Mouse (Mus musculus) adrenal gland, adult 2 months (tissue): ENCODE data around the gene Oprd1. TPM values are rescaled to one million over a fixed set of nuclear protein-coding genes. Genes with fewer than 3 reads are reported as not detected.

Experiments
- DNase-seq: peaks from one replicate; pipeline ENCODE4 v3.0.0; 2021
- polyA plus RNA-seq: library from polyadenylated mRNA; depleted of rRNA; stranded (reverse); fragments of >200 nt; gene quantifications from 2 replicates; pipeline ENCODE4 v1.2.3, GENCODE M21; 2012
- total RNA-seq, 2 experiments: library from RNA; stranded (reverse); gene quantifications; 2 replicates each; pipeline ENCODE4 v1.2.3; 2021

The Oprd1 gene
- total and polyA plus RNA-seq, 3 experiments = 0.63 to 1.3 (median 0.90) TPM

DNA sequence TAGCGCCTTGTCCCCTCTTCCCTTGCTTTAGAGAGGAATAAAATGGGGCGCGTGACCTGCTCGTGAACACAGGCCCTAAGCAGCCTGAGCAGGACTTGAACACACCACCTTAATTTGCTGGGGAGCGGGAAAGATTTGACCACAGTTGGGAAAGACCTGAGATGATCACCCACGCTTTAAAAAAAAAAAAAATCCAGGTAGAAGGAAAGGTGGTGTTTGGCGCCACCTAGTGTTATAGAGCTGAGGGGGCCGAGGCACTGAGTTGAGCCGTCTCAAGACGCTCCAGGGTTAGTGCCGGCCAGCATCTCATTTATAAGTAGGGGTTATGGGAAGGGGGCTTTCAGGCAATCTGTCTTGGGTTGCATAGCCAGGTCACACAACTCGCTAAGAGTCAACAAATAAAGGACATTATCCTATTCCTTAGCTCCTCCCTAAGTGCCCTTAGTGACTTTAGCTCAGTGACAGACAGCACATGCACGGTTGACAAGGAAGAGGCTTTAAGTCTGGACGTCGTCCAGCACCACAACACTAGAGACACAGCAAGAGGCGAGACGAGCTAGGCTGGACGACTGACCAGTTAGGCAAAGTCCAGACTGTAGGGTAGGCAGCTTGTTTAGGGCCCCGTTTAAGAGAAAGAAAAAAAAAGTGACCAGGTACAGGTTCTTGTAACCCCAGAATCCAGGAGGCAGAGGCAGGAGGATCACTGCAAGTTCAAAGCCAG is 64.6 kb downstream of the Oprd1 start:
- DNase-seq = peak; percentile 68

DNA sequence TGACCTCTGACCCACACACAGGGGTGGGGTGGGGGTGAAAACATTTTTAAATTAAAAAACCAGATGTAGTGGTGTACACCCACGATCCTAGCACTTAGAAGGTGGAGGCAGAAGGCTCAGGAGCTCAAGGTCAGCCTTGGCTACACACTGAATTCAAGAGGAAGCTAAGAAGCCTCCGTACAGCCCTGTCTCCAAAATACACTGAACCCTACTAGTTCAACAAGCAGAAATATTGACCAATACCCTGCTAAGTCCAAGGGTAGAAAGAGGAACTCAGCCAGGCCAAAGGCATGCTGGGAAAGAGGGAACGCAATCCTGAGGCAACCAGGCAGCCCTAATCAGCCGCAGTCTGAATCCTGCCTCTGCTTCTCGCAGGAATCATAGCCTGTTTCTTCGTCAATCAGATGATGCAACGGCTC is 66.0 kb downstream of the Oprd1 start:
- peak; percentile 54 for DNase-seq

DNA sequence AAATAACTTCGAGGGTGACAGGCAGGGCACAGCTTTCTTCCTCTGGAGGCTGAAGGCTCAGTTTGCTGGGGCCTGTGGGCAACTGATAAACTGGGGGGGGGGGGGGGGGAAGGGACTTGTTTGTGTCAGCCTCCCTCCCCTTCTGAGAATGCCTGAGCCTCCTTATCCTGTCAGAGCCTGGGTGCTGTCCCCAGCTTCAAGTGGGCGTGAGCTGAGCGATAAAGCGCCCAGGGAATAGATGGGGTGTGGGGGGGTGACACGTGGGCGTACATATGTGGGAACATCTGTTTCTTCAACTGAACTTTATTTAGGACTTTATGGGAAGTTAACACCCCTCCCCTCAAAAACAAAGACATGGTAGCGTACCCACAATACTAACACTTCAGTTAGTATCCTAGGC is 66.8 kb downstream of the Oprd1 start:
- no peak for DNase-seq

DNA sequence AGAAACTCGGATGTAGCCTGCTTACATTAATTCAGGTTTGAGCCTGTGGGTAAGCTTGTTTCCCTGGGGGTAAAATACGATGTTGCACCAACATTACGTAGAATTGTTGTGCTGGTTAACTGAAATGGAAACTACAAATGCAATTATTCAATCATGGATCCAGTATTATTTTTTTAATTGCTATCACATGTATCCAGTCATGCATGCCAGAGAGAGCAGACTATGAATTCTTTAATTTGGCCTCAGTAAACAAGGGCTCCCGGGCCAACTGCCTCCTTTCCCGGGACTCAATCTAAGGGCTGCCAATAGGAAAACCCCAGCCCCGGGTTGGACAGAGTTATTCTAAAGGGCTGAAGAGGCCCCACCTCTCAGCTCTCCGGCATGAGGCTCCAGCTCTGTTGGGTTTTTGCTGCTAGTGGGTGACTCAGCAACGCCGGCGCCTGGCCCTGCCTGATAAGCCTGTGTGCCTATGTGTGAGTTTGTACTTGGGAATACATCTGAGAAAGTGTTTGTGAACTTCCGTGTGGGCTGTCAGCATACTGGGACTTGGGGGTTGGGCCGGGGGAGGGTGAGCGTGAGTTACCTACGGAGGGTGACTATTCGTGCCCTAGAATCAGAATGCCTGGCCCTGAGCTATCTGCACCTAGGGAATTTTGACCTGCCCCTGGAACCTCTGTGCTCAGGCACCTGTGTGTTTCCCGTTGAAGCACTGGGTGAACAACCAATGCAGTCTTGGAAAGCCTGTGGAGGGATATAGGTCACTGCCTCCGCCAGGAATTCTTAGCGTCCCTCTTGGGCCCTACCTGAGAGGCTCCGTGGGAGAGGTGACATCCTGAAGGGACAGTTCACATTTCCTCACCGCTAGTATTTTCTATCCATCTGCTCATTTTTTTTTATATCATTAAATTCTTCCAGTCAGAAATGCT is 67.5 kb downstream of the Oprd1 start:
- DNase-seq = peak; percentile 78

DNA sequence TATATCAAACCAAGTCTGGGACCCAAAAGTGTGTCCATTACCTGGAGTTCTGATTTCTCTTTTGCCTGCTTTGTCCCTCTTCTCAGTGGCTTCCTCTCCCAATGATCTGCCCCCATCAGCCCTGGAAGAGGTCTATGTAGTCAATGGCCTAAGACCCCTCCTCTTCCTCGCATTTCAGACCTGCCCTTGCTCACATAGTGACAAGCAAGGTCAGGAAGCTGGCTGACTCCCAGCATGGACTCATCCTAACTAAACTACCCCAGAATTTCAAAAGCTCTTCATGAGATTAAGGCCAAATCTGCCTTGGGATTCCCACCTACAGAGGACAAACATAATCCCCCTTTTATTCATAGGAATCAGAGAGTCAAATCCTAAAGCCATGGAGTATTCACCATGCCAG is 68.5 kb downstream of the Oprd1 start:
- peak; percentile 58 for DNase-seq

DNA sequence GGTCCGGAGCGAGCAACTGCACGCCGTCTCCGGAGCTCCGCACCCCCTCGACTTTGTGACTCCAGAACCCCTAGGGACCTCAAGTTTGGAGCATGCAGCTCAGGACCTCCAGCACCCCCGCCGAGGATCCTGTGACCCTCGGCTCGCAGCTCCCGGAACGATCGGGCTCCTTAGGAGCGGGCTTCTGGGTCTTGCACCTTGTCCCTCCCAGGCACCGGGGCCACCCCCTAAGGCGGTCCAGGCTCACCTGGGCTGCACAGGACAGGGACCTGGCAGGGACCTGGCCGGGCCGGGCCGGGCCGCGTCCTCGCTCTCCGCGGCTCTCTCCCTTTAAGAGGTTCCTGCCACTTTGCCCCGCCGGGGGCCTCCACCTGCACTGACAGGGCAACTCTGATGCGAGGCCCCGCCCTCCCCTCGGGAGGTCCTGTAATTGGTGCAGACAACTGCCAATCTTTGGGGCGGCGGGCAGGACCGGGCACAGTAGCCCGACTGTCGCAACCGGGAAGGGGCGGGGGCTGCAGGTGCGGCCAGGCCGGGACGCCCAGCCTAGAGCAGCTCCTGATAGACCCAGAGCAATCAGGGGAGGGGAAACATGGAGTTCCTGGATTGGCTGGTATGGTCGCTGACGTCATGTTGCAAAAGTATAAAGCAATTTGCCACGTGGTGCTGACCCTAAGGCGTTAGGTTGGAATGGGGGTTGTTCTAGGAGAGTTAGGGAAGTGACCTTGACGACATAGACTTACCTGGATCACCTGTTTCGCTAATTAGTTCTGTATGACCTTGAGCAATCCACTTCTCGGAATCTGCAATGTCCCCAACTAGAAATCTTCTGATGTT is 69.1 kb downstream of the Oprd1 start, which contains the start of gene Epb41:
Gene Epb41 (minus strand): TSS at position 389 of the 837 bp plus-strand sequence.
- peak; percentile 100 for DNase-seq

DNA sequence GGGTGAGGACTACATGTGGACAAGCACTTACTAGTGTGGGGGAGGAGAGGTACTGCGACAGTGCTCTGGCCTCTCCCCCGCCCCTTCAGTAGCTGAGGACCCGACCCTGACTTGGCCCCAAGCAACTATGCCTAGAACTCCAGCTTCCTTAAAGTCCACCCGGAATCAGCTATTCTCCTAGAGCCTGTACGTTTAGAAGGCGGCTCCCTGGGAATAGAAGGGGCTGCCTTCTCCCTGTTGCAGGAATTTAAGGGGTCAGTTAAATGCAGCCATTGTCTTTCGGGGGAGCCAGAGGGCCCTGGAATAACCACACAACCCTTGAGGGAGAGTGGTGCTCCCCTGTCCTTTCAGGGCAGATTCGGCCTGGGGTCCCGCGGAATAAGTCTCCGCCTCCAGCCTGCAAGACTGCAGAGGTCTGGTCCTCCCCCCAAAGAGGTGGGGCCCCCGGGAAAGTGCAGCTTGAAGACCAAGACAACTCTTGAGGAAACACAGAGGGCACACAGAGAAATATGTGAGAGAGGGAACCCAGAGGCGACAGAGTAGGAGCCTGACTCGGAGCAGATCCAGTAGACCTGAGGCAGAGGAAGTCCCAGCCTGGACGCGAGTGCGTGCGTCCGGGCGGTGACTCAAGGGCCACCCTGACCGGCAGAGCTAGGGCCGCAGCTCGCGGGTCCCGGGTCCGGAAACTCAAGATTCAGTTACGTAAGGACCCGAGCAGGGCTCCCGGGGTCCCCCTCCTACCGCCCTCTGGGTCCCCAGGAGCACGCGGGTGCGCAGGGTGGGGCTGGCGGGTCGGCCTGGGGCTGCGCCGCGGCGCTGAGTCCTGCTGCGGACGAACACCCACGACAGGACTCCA is 70.0 kb downstream of the Oprd1 start, which contains the start of gene Gm10300:
Gene Gm10300 (plus strand): TSS at position 621 of the 856 bp plus-strand sequence.
- peak; percentile 80 for DNase-seq

DNA sequence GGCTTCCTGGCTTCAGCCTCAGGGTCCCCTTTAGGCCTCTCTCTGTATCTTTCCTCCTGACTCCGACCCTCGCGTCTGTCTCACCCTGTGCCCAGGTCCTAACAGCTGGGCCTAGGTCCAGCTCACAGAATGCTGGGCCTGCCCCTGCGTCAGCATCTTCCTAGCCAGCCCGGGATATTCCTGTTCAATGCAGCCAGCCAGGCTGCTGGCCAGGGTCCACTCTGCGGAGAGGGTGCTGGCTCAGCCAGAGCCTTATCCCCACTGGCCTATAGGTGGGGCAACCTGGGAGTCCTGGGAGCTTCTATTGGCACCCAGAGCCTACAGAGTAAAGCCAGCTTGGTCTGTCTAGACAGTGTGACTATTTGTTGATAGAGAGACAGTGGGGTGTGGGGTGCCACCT is 71.3 kb downstream of the Oprd1 start:
- peak; percentile 50 for DNase-seq

DNA sequence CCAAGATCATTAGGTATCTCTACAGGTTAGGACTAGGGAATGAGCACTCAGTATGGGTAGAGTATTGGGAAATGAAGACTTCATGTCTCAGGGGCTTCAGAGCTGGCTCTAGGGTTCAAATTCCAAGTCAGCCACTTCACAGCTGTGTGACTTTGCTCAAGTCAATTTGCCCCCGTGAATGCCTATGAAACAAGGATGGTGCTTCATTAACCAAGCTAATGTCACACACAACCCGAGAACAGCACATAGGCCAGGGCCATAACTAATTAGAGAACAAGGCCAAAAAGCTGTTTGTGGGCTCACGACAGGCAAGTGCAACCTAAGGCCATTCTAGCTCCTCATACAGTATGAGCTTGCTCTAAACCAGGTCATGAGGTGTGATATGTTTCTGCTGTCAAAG is 72.1 kb downstream of the Oprd1 start:
- no peak for DNase-seq

DNA sequence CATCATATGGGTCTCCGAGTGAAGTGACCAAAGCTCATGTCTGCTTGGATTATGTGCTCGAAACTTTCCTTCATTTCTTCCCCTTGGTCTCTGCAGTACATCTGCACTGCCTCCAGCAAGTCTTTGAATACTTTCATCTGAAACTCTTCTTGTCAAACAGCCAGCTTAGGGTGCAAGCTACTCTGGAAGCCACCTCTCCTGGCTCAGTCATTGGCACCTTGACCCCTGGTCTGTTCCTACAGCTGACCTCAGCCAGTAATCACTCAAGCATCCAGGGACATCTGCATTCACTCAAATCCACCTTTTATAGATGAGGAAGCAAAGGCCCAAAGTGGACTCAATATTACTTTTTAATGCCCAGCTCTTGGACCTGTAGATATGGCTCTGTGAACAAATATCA is 72.6 kb downstream of the Oprd1 start:
- DNase-seq = no peak

DNA sequence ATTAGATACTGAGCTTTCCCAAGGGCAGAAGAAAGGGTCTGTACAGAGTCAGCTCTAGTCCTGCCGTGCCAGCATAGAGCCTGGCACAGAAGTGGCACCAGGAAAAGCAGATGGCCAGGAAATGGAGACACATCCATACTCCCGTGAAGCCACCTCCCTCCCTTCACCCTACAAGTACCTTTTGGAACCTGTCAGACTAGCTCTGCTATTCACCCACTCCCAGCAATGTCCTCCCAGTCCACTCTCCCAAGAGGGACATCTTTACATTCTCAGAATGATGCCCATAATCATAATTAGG is 76.4 kb downstream of the Oprd1 start:
- no peak for DNase-seq

DNA sequence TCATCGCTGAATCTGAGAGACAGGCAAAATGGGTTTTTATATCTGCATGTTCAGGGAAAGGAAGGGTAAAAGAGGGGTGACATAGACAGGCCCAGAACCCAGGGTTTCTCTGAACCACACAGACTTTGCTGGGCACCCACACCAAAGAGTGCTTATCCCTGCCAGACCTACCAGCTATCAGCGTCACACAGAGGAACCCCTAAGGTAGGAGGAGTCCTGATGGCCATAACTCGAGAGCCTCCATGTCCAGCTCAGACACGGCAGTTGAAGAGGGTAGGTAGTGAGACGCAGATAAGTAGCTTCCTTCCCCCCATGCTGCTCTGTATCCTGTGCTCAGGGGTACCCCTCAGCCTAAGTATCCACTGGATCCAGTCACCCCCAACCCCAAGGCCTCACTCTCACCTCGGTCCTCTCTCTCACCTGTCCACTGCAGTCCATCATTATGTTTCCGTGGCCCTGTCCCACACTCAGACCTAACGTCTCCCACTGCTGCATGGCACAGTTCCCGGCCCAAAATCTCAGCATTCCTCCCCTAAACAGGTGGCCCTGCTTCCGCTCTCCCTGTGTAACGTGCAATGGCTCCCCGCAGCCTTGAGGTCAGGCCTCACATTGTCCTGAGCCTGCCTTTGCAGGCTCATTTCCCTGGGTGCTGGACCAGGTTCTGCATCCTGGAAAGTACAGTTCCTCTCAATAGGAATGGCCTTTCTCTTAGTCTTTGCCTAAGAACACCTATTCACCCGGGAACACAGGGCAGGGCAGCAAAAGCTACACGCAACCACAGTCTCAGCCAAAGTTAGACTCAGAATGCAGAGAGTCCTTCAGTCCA is 77.0 kb downstream of the Oprd1 start:
- DNase-seq = no peak

DNA sequence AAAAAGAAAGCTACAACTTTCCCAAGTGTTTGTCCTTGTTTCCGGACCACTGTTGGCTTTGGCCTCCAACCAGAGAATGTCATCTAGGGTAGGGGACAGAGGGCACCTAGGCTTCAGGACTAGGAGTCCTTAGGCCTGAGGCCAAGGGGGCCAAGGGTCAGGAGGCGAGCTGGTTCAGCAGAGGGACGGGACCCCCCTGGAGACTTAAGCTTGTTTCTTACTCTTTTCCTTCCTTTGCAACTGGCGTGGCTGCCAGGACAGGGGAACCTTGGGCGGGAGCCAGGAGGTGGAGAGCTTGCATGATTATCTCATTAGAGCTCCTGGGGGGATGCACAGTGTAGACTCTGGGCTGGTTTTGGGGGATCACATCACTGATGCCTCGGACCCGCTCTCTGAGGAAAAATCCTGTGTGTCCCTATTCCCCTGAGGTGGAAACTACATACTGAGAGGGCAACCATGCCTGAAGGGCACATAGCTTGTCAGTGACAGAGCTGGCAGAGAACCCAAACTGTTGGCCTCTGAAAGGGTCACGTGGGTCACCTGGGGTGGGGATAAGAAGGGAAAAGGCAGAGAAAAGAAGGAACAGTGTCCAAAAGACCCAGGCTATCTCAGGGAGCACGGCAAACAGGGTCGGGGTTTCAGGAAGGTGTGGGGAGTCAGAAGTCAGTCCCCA is 78.0 kb downstream of the Oprd1 start:
- DNase-seq = peak; percentile 84

DNA sequence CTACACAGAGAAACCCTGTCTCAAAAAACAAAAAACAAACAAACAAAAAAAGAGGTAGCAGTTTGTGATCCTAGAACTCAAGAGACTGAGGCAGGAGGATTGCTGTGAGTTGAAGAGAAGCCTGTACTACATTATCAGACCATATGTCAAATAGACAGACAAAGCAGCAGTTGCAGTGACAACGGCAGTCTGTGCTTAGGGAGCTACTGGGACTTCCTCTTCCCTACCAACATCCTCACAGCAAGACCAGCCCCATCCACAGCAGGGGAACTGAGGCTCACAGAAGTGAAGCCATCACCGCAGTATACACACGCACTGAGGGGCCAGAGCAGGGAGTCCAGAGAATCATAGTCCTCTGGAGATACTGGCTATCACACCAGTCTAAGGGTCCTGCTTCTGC is 78.7 kb downstream of the Oprd1 start:
- no peak for DNase-seq

DNA sequence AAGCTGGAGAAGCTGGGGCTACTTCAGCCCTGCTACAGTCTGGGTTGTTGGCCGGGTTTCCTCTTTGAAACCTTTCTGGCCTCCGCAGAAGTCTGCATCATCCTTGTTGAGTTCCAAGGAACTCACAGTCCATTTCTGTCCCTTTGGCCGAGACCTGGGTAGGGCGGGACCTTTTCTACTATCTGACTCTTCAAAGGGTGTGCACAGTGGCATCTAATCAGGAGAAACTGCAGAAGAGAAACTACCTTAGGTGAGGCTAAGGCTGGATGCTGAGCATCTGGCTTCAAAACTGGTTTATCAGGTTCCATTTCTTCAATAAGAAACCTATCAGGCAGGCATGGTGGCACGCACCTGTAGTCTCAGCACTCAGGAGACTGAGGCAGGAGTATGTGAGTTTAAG is 79.7 kb downstream of the Oprd1 start:
- no peak for DNase-seq

DNA sequence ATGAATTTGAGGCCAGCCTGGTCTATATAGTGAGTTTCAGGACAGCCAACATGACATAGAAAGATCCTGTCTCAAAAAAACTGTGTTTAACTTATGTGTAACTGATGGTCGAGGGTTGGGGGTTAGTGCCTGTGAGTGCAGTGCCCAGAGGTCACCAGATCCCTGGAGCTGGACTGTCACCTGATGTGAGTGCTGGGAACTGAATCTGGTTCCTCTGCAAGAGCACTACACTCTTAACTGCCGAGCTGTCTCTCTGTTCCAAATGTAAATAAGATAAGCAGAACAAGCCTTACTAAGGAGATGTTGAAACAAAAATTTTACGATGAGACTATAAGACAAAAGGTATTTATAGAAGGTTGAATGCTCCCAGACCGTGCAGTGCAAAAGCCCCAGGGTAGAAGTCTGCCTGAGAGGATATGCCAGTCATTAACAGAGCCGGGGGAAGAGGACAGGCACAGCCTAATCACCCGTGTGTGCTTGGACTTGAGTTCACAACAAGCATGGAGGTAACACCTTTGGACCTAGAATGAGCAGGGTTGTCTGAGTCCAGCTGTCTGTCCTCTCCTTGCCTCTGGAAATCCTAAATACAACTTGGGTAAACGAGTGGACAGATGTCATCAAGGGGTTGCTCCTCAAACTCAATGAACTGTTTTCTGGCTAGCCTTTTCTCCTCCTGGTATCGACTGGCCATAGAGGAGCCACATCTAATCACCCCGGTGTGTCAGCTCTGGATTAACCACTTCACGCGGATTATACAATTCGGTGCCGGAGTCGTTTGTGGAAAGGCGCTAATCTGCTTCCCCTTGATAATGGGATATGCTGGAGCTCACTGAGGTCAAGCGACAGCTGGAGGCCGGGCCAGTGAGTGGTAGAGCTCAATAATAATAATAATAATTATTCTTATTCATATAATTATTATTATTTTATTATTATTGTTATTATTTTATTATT is 81.1 kb downstream of the Oprd1 start:
- no peak for DNase-seq

DNA sequence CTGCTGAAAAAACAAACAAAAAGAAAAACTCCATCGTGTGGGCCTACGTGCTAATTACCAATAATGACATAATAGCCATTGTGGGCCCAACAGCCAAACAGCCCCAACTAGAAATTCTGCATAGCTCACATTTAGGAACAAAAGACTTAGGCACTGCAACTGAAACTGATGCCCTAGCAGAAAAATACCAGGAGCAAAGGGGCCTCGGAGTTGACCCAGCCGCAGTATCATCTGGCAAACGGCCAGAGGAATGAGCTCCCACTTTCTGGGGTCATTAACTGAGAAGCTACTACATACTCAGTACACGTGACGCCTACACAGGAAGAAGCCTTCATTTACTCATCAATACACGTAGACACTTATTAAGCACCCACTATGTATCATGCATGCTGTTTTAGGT is 82.0 kb downstream of the Oprd1 start:
- DNase-seq = no peak
